ENCODE assay signal across 23 mouse cellular contexts in genomic region chr13:48822288-48822687, GRCm38 (mm10). TPM values are rescaled to one million over a fixed set of nuclear protein-coding genes. Genes with fewer than 3 reads are reported as not detected.
DNase-seq lines count a peak whose midpoint lies in the region; ATAC-seq lines count a peak whose summit lies in the region.
"Had no signal": no experiment of that assay in that cellular context is flagged by ENCODE, and none has a peak within 500 bp of the region (broad histone marks: within the 10 kb centered on the region; RNA-seq: fewer than 3 reads in every experiment).

No protein-coding gene starts in this region.

- ATAC-seq in forebrain, embryonic 13.5 days, result no peak
- ATAC-seq: forebrain, postnatal 0 days; hindbrain, embryonic 16.5 days had no signal

- H3K9ac ChIP-seq in forebrain, embryonic 13.5 days, result no peak overlapping the region
- H3K9ac ChIP-seq: embryonic facial prominence, embryonic 15.5 days; forebrain, embryonic 12.5 days; forebrain, postnatal 0 days; hindbrain, embryonic 12.5 days had no signal

- no peak overlapping the region for H3K4me2 ChIP-seq in forebrain, embryonic 13.5 days
- H3K4me2 ChIP-seq: embryonic facial prominence, embryonic 15.5 days; forebrain, embryonic 12.5 days; hindbrain, embryonic 12.5 days had no signal

- H3K9me3 ChIP-seq in forebrain, embryonic 13.5 days (replicated peaks), result no peaks in the 10 kb centered on the region
- H3K9me3 ChIP-seq: embryonic facial prominence, embryonic 15.5 days; forebrain, embryonic 12.5 days; heart, embryonic 10.5 days; hindbrain, embryonic 12.5 days had no signal

- DNase-seq in adrenal gland, adult (ENCODE audit: inconsistent age in 2 of 2, low spot score in 1 of 2), result peak; percentile 73 to 87
- DNase-seq in adrenal gland, postnatal 4 days (ENCODE audit: low spot score in 2 of 2), result no peak
- DNase-seq in adrenal gland, adult 8-10 months, result peak; percentile 63
- DNase-seq in adrenal gland, postnatal 36 days, result peak; percentile 67 to 78
- DNase-seq in thymus, postnatal 36 days, result no peak
- no peak for DNase-seq in gastrocnemius, adult 8-10 months (ENCODE audit: low spot score in 2 of 2)
- DNase-seq: cerebellum, adult 11 months; cerebellum, adult 8-10 months; cerebellum, postnatal 14 days; embryo, embryonic 11 days; forebrain, postnatal 0 days; gastrocnemius, adult 2 months; gastrocnemius, postnatal 36 days; heart, adult 18-20 months; heart, postnatal 10 days; heart, postnatal 4 days had no signal

- no peaks in the 10 kb centered on the region for H3K27me3 ChIP-seq in forebrain, embryonic 13.5 days
- H3K27me3 ChIP-seq: embryonic facial prominence, embryonic 15.5 days; forebrain, embryonic 12.5 days; hindbrain, embryonic 12.5 days had no signal

- WGBS in forebrain, embryonic 13.5 days, result 95% methylated on average over 10 of the region's 10 CpGs

- peaks cover 100% of the 10 kb centered on the region for H3K36me3 ChIP-seq in forebrain, embryonic 13.5 days (ENCODE audit: poor library complexity, severe bottlenecking)

- no peak overlapping the region for H3K27ac ChIP-seq in forebrain, embryonic 13.5 days
- H3K27ac ChIP-seq: embryonic facial prominence, embryonic 15.5 days; forebrain, embryonic 12.5 days; gastrocnemius, adult 2 months; heart, embryonic 10.5 days; hindbrain, embryonic 12.5 days had no signal

- H3K4me1 ChIP-seq in forebrain, embryonic 13.5 days, result no peaks in the 10 kb centered on the region
- H3K4me1 ChIP-seq: embryonic facial prominence, embryonic 15.5 days; forebrain, embryonic 12.5 days; heart, embryonic 10.5 days; hindbrain, embryonic 12.5 days had no signal

- H3K4me3 ChIP-seq in forebrain, embryonic 13.5 days, result no peak overlapping the region
- H3K4me3 ChIP-seq: embryonic facial prominence, embryonic 15.5 days; erythroblast, embryonic 14.5 days; forebrain, embryonic 12.5 days; gastrocnemius, adult 2 months; heart, embryonic 10.5 days; hindbrain, embryonic 12.5 days had no signal

RNA-seq across cellular contexts. Expression of gene Phf2, which starts 48.6 kb away (rescaled TPM):
- total RNA-seq in adrenal gland, postnatal 4 days (2021), result 10 to 100 TPM; 44.6 to 45.7 TPM
- 10 to 100 TPM; 42.0 to 53.5 (median 49.6) TPM for total RNA-seq in adrenal gland, adult 8-10 months (2022)
- 10 to 100 TPM; 40.7 to 46.4 TPM for total RNA-seq in adrenal gland, postnatal 36 days (2021)
- 10.6 and 10.9 TPM in 2 replicates for polyA plus RNA-seq in forebrain, embryonic 13.5 days (2015; fragmentation: Nextera tagmentation; extraction: Ambion mirVana)
- total RNA-seq in gastrocnemius, adult 8-10 months (2022), result 10 to 100 TPM; 32.5 to 39.7 (median 36.2) TPM

Comparison
In these comparisons a context has a peak if more than half of its experiments do, and no peak if none do; other contexts are left out.
1. DNase-seq: peak in adrenal gland, adult (2 of 2), adrenal gland, adult 8-10 months (single experiment) and adrenal gland, postnatal 36 days (2 of 2); none in adrenal gland, postnatal 4 days (0 of 2), thymus, postnatal 36 days (0 of 2) and gastrocnemius, adult 8-10 months (0 of 2).